Mouse (Mus musculus) MEL (cell line): Measurements from ENCODE around the gene Ncoa5.

Source experiments
- BHLHE40 ChIP-seq: IDR thresholded peaks from 2 replicates; pipeline ENCODE4 v1.6.1; 2012; ENCODE audit warnings: low read depth, mild to moderate bottlenecking, inconsistent platforms, low read length, improper control_type of control experiment, borderline replicate concordance
- CHD2 ChIP-seq: IDR thresholded peaks from 2 replicates; pipeline ENCODE4 v1.6.1; 2011; ENCODE audit warnings: low read length, improper control_type of control experiment
- CTCF ChIP-seq, 3 experiments: IDR thresholded peaks in 2 of 3; conservative IDR thresholded peaks in 1 of 3; 2 replicates each; pipeline ENCODE4 v1.5.1; 2011 to 2012; ENCODE audit warnings: low read length in 3 of 3, low read depth in 2 of 3, mild to moderate bottlenecking in 2 of 3, improper control_type of control experiment in 1 of 3, inconsistent platforms in 1 of 3, mixed read lengths in 1 of 3, moderate library complexity in 1 of 3; ENCODE audit not compliant: control insufficient read depth in 1 of 3, insufficient read depth in 1 of 3, poor library complexity in 1 of 3, severe bottlenecking in 1 of 3
- MAX ChIP-seq: IDR thresholded peaks from 2 replicates; pipeline ENCODE4 v1.6.1; 2011; ENCODE audit warnings: low read length, improper control_type of control experiment
- MXI1 ChIP-seq: IDR thresholded peaks from 2 replicates; pipeline ENCODE4 v1.6.1; 2011; ENCODE audit warnings: mild to moderate bottlenecking, low read depth, low read length, improper control_type of control experiment
- POLR2A ChIP-seq, 2 experiments: IDR thresholded peaks; 2 replicates each; pipeline ENCODE4 v1.6.1; 2011 to 2012; ENCODE audit warnings: low read length in 2 of 2, mild to moderate bottlenecking in 2 of 2, control low read depth in 1 of 2, improper control_type of control experiment in 1 of 2, low read depth in 1 of 2, moderate library complexity in 1 of 2; ENCODE audit not compliant: control insufficient read depth in 1 of 2, insufficient read depth in 1 of 2, poor library complexity in 1 of 2
- SMC3 ChIP-seq: IDR thresholded peaks from 2 replicates; pipeline ENCODE4 v1.6.1; 2011; ENCODE audit warnings: low read depth, low read length, improper control_type of control experiment
- TAL1 ChIP-seq: IDR thresholded peaks from 2 replicates; pipeline ENCODE4 v1.6.1; 2012; ENCODE audit warnings: mild to moderate bottlenecking, inconsistent platforms, low read length, moderate library complexity, mixed read lengths
- UBTF ChIP-seq: IDR thresholded peaks from 2 replicates; pipeline ENCODE4 v1.6.1; 2012; ENCODE audit warnings: low read depth, mild to moderate bottlenecking, inconsistent platforms, low read length, improper control_type of control experiment, moderate library complexity, borderline replicate concordance; ENCODE audit not compliant: insufficient read depth
- USF1 ChIP-seq: IDR thresholded peaks from 2 replicates; pipeline ENCODE4 v1.6.1; 2014; ENCODE audit warnings: low read depth, mild to moderate bottlenecking, inconsistent platforms, low read length, improper control_type of control experiment, moderate library complexity
- ZC3H11A ChIP-seq: IDR thresholded peaks from 2 replicates; pipeline ENCODE4 v1.6.1; 2012; ENCODE audit warnings: low read depth, mild to moderate bottlenecking, inconsistent platforms, low read length, improper control_type of control experiment
- ZMIZ1 ChIP-seq: IDR thresholded peaks from 2 replicates; pipeline ENCODE4 v1.6.1; 2012; ENCODE audit warnings: low read depth, mild to moderate bottlenecking, inconsistent platforms, low read length, improper control_type of control experiment, moderate library complexity

- TF ChIP-seq BHLHE40, result no peak
- no peak for TF ChIP-seq SMC3
- TF ChIP-seq CHD2, result no peak
- no peak for TF ChIP-seq UBTF
- TF ChIP-seq CTCF (IDR thresholded peaks at IDR 0.05 in 2 of 3, conservative IDR thresholded peaks at IDR 0.05 in 1 of 3; ENCODE audit: control insufficient read depth in 1 of 3, insufficient read depth in 1 of 3, low read depth in 2 of 3, low read length in 3 of 3, poor library complexity in 1 of 3, severe bottlenecking in 1 of 3), result no peak
- no peak for TF ChIP-seq MXI1
- TF ChIP-seq MAX, result no peak
- TF ChIP-seq POLR2A (IDR thresholded peaks at IDR 0.05; ENCODE audit: control insufficient read depth in 1 of 2, insufficient read depth in 1 of 2, low read depth in 1 of 2, low read length in 2 of 2, poor library complexity in 1 of 2), result no peak
- no peak for TF ChIP-seq TAL1
- TF ChIP-seq ZC3H11A, result no peak
- no peak for TF ChIP-seq USF1
- no peak for TF ChIP-seq ZMIZ1
These were observed 31.6 kb downstream of the Ncoa5 start for GRCm38 (mm10) chr2:165003108-165003507.
